Mouse (Mus musculus): ENCODE results near the gene Cdr2l. TPM values are rescaled to one million over a fixed set of nuclear protein-coding genes. Genes with fewer than 3 reads are reported as not detected.
A peak's percentile ranks its signal among the peaks of the same experiment; 100 is the strongest.

Cdr2l gene
- polyA plus RNA-seq (2015; fragmentation: Nextera tagmentation; extraction: Ambion mirVana) = 0.95 and 1.3 TPM in 2 replicates

GRCm38 (mm10) chr11:115381743-115382539, at the start of gene Cdr2l:
TSS of gene Cdr2l (plus strand) at chr11:115381916.
- Histone ChIP-seq H3K36me3 (ENCODE audit: control insufficient read depth, insufficient read depth) (no peaks in the 10 kb centered on the region), H3K4me2 (ENCODE audit: low read depth, low read length) (peak within 1 kb of the TSS; percentile 65), H3K4me1 (ENCODE audit: control insufficient read depth, low read depth, low read length) (peaks cover 2% of the 10 kb centered on the region), H3K9me3 (replicated peaks; ENCODE audit: control insufficient read depth, low read length) (no peaks in the 10 kb centered on the region; the same call in 1 of the 2 replicates), H3K9ac (ENCODE audit: low read depth, low read length) (0 out of 2 replicates have a peak within 1 kb of the TSS, but pooled peaks have one; percentile 26), H3K27ac (ENCODE audit: low read length) (no peak within 1 kb of the TSS), H3K27me3 (ENCODE audit: control insufficient read depth, insufficient read depth, low read depth, low read length) (peaks cover 49% of the 10 kb centered on the region), H3K4me3 (ENCODE audit: low read depth, low read length) (peak within 1 kb of the TSS; percentile 58)
- WGBS (ENCODE audit: insufficient replicate concordance) = under 1% methylated on average over 63 of the region's 76 CpGs
- ATAC-seq (ENCODE audit: low read depth) = peak; percentile 78

- WGBS (ENCODE audit: insufficient replicate concordance) = 6% methylated on average over 29 of the region's 29 CpGs
- Histone ChIP-seq H3K4me2 (ENCODE audit: low read depth, low read length) (no peak within 1 kb of the TSS; the same call in 1 of the 2 replicates), H3K27ac (ENCODE audit: low read length) (no peak within 1 kb of the TSS), H3K9me3 (replicated peaks; ENCODE audit: control insufficient read depth, low read length) (no peaks in the 10 kb centered on the region), H3K4me3 (ENCODE audit: low read depth, low read length) (no peak within 1 kb of the TSS), H3K27me3 (ENCODE audit: control insufficient read depth, insufficient read depth, low read depth, low read length) (peaks cover 41% of the 10 kb centered on the region), H3K4me1 (ENCODE audit: control insufficient read depth, low read depth, low read length) (no peaks in the 10 kb centered on the region), H3K36me3 (ENCODE audit: control insufficient read depth, insufficient read depth) (no peaks in the 10 kb centered on the region), H3K9ac (ENCODE audit: low read depth, low read length) (no peak within 1 kb of the TSS)
- ATAC-seq (ENCODE audit: low read depth) = no peak
Measured at GRCm38 (mm10) chr11:115334531-115334930, 47.2 kb upstream of the Cdr2l start, which contains the start of gene Otop3. TSS of gene Otop3 (plus strand) at chr11:115334731.

GRCm38 (mm10) chr11:115335223-115335622, 46.5 kb upstream of the Cdr2l start:
- Histone ChIP-seq H3K36me3 (ENCODE audit: control insufficient read depth, insufficient read depth) (no peaks in the 10 kb centered on the region), H3K4me3 (ENCODE audit: low read depth, low read length) (no peak overlapping the region), H3K27ac (ENCODE audit: low read length) (no peak overlapping the region), H3K4me1 (ENCODE audit: control insufficient read depth, low read depth, low read length) (no peaks in the 10 kb centered on the region), H3K9ac (ENCODE audit: low read depth, low read length) (no peak overlapping the region), H3K9me3 (replicated peaks; ENCODE audit: control insufficient read depth, low read length) (no peaks in the 10 kb centered on the region), H3K4me2 (ENCODE audit: low read depth, low read length) (no peak overlapping the region), H3K27me3 (ENCODE audit: control insufficient read depth, insufficient read depth, low read depth, low read length) (peaks cover 41% of the 10 kb centered on the region)
- WGBS (ENCODE audit: insufficient replicate concordance) = 43% methylated on average over 12 of the region's 12 CpGs
- ATAC-seq (ENCODE audit: low read depth) = no peak

- no peaks in the 10 kb centered on the region for H3K4me1 ChIP-seq (ENCODE audit: control insufficient read depth, low read depth, low read length)
- H3K4me3 ChIP-seq (ENCODE audit: low read depth, low read length) = no peak overlapping the region
- peaks cover 44% of the 10 kb centered on the region for H3K27me3 ChIP-seq (ENCODE audit: control insufficient read depth, insufficient read depth, low read depth, low read length)
- 13% methylated on average over 6 of the region's 6 CpGs for WGBS (ENCODE audit: insufficient replicate concordance)
- no peaks in the 10 kb centered on the region for H3K36me3 ChIP-seq (ENCODE audit: control insufficient read depth, insufficient read depth)
- no peak overlapping the region for H3K9ac ChIP-seq (ENCODE audit: low read depth, low read length)
- no peak overlapping the region for H3K4me2 ChIP-seq (ENCODE audit: low read depth, low read length)
- no peak for ATAC-seq (ENCODE audit: low read depth)
- no peaks in the 10 kb centered on the region for H3K9me3 ChIP-seq (replicated peaks; ENCODE audit: control insufficient read depth, low read length)
- H3K27ac ChIP-seq (ENCODE audit: low read length) = no peak overlapping the region
Measured at GRCm38 (mm10) chr11:115336115-115336514, 45.6 kb upstream of the Cdr2l start.

GRCm38 (mm10) chr11:115337350-115337749, 44.4 kb upstream of the Cdr2l start:
- Histone ChIP-seq H3K27me3 (ENCODE audit: control insufficient read depth, insufficient read depth, low read depth, low read length) (peaks cover 40% of the 10 kb centered on the region), H3K4me2 (ENCODE audit: low read depth, low read length) (no peak overlapping the region), H3K9me3 (replicated peaks; ENCODE audit: control insufficient read depth, low read length) (no peaks in the 10 kb centered on the region), H3K4me3 (ENCODE audit: low read depth, low read length) (no peak overlapping the region), H3K9ac (ENCODE audit: low read depth, low read length) (no peak overlapping the region), H3K4me1 (ENCODE audit: control insufficient read depth, low read depth, low read length) (no peaks in the 10 kb centered on the region), H3K36me3 (ENCODE audit: control insufficient read depth, insufficient read depth) (no peaks in the 10 kb centered on the region), H3K27ac (ENCODE audit: low read length) (no peak overlapping the region)
- ATAC-seq (ENCODE audit: low read depth) = no peak
- WGBS (ENCODE audit: insufficient replicate concordance) = 23% methylated on average over 3 of the region's 3 CpGs

GRCm38 (mm10) chr11:115337826-115338225, 43.9 kb upstream of the Cdr2l start:
- H3K27ac ChIP-seq (ENCODE audit: low read length) = no peak overlapping the region
- 46% methylated on average over 1 of the region's 1 CpGs for WGBS (ENCODE audit: insufficient replicate concordance)
- no peaks in the 10 kb centered on the region for H3K36me3 ChIP-seq (ENCODE audit: control insufficient read depth, insufficient read depth)
- H3K27me3 ChIP-seq (ENCODE audit: control insufficient read depth, insufficient read depth, low read depth, low read length) = peaks cover 40% of the 10 kb centered on the region
- H3K4me2 ChIP-seq (ENCODE audit: low read depth, low read length) = no peak overlapping the region
- no peak overlapping the region for H3K4me3 ChIP-seq (ENCODE audit: low read depth, low read length)
- no peaks in the 10 kb centered on the region for H3K4me1 ChIP-seq (ENCODE audit: control insufficient read depth, low read depth, low read length)
- no peak for ATAC-seq (ENCODE audit: low read depth)
- H3K9ac ChIP-seq (ENCODE audit: low read depth, low read length) = no peak overlapping the region
- no peaks in the 10 kb centered on the region for H3K9me3 ChIP-seq (replicated peaks; ENCODE audit: control insufficient read depth, low read length)

- H3K9ac ChIP-seq (ENCODE audit: low read depth, low read length) = no peak overlapping the region
- no peak overlapping the region for H3K4me2 ChIP-seq (ENCODE audit: low read depth, low read length)
- H3K36me3 ChIP-seq (ENCODE audit: control insufficient read depth, insufficient read depth) = no peaks in the 10 kb centered on the region
- no peak overlapping the region for H3K27ac ChIP-seq (ENCODE audit: low read length)
- 34% methylated on average over 2 of the region's 2 CpGs for WGBS (ENCODE audit: insufficient replicate concordance)
- peaks cover 24% of the 10 kb centered on the region for H3K27me3 ChIP-seq (ENCODE audit: control insufficient read depth, insufficient read depth, low read depth, low read length)
- H3K4me1 ChIP-seq (ENCODE audit: control insufficient read depth, low read depth, low read length) = no peaks in the 10 kb centered on the region
- no peak overlapping the region for H3K4me3 ChIP-seq (ENCODE audit: low read depth, low read length)
- H3K9me3 ChIP-seq (replicated peaks; ENCODE audit: control insufficient read depth, low read length) = no peaks in the 10 kb centered on the region
- ATAC-seq (ENCODE audit: low read depth) = no peak
Measured at GRCm38 (mm10) chr11:115341246-115341645, 40.5 kb upstream of the Cdr2l start.

GRCm38 (mm10) chr11:115341866-115342265, 39.9 kb upstream of the Cdr2l start:
- Histone ChIP-seq H3K4me2 (ENCODE audit: low read depth, low read length) (no peak overlapping the region), H3K4me1 (ENCODE audit: control insufficient read depth, low read depth, low read length) (no peaks in the 10 kb centered on the region), H3K9me3 (replicated peaks; ENCODE audit: control insufficient read depth, low read length) (no peaks in the 10 kb centered on the region), H3K27ac (ENCODE audit: low read length) (no peak overlapping the region), H3K36me3 (ENCODE audit: control insufficient read depth, insufficient read depth) (no peaks in the 10 kb centered on the region), H3K27me3 (ENCODE audit: control insufficient read depth, insufficient read depth, low read depth, low read length) (peaks cover 20% of the 10 kb centered on the region), H3K4me3 (ENCODE audit: low read depth, low read length) (no peak overlapping the region), H3K9ac (ENCODE audit: low read depth, low read length) (no peak overlapping the region)
- ATAC-seq (ENCODE audit: low read depth) = no peak
- 54% methylated on average over 6 of the region's 6 CpGs for WGBS (ENCODE audit: insufficient replicate concordance)

- Histone ChIP-seq H3K9ac (ENCODE audit: low read depth, low read length) (no peak overlapping the region), H3K9me3 (replicated peaks; ENCODE audit: control insufficient read depth, low read length) (no peaks in the 10 kb centered on the region), H3K4me3 (ENCODE audit: low read depth, low read length) (no peak overlapping the region), H3K4me1 (ENCODE audit: control insufficient read depth, low read depth, low read length) (no peaks in the 10 kb centered on the region), H3K27ac (ENCODE audit: low read length) (no peak overlapping the region), H3K36me3 (ENCODE audit: control insufficient read depth, insufficient read depth) (no peaks in the 10 kb centered on the region), H3K4me2 (ENCODE audit: low read depth, low read length) (no peak overlapping the region), H3K27me3 (ENCODE audit: control insufficient read depth, insufficient read depth, low read depth, low read length) (peaks cover 20% of the 10 kb centered on the region)
- WGBS (ENCODE audit: insufficient replicate concordance) = 10% methylated on average over 12 of the region's 12 CpGs
- no peak for ATAC-seq (ENCODE audit: low read depth)
Measured at GRCm38 (mm10) chr11:115344967-115345366, 36.7 kb upstream of the Cdr2l start.
